Mouse (Mus musculus) monocyte, adult 5-6 weeks (primary cell): ENCODE results near the gene Gm47429. TPM values are rescaled to one million over a fixed set of nuclear protein-coding genes. Genes with fewer than 3 reads are reported as not detected.
"Not testable (repeated sequence)": the region's sequence is repeated elsewhere in the genome, so short reads cannot be mapped to it uniquely, and the experiment has no call there.

Experiments used
- ATAC-seq: fragments of 153-309, 156-312 bp; replicated peaks from 2 replicates; pipeline ENCODE4 v1.8.0; 2017; ENCODE audit warnings: mild to moderate bottlenecking; ENCODE audit not compliant: low TSS enrichment, insufficient number of reproducible peaks, severe bottlenecking, poor library complexity, low FRiP score
- total RNA-seq: library from RNA; stranded (forward); fragments of 200-1000, 200-491, 200-594 nt; gene quantifications from 3 replicates; pipeline ENCODE4 v1.2.3, GENCODE M21; 2017

Gm47429 gene
- not detected in 3 replicates for total RNA-seq

DNA sequence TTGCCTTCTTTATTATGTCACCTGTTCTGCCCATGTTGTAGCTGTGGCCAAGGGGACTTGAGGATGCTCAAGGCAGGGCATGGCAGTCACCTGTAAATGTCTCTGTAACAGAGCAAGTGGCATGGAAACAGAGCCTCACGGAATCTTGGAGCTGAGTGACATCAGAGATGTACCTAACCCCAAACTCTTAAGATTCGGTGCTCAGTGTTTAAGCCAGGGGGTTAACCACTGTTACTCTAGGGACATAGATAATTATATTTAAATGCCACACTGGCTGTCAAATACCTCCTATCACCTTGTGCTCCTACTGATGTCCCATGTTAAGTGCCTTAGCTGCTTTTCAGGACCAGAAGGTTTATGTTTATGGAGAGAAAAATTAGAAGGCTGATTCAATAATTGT is at the start of gene Gm47429:
Gm47429 (minus strand) TSS at position 101 of the 400 bp plus-strand sequence.
- ATAC-seq, result no peak

DNA sequence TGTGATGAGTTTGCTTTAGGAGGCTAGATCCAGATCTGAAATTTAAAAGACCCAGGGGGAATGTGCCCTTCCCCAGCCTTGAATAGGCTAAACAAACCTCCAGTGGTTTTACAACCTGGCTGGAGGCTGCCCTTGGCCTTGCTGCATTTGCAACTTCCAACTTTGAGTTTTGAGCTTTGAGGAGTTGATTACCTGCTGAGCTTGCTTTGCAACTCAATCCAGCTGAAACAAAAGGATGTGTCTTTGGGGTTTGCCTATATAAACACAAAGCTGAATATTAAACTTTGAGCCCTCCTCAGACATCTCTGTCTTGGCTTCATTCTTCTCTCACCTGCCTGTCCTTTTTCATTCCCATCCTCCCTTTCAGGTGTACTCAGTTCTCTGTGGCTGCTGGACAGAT is 44.8 kb upstream of the Gm47429 start:
- ATAC-seq, result not testable (repeated sequence)

GRCm38 (mm10) chr13:50467007-50467406 is 23.3 kb upstream of the Gm47429 start, which contains the start of gene Nutm2:
Nutm2 (plus strand) TSS chr13:50467307.
- no peak for ATAC-seq

- ATAC-seq, result no peak
Measured at GRCm38 (mm10) chr13:50464621-50465562, 21.2 kb upstream of the Gm47429 start.

- ATAC-seq, result not testable (repeated sequence)
Measured at GRCm38 (mm10) chr13:50460433-50460832, 16.7 kb upstream of the Gm47429 start.

- ATAC-seq, result no peak
Measured at GRCm38 (mm10) chr13:50453426-50453825, 9.7 kb upstream of the Gm47429 start.

DNA sequence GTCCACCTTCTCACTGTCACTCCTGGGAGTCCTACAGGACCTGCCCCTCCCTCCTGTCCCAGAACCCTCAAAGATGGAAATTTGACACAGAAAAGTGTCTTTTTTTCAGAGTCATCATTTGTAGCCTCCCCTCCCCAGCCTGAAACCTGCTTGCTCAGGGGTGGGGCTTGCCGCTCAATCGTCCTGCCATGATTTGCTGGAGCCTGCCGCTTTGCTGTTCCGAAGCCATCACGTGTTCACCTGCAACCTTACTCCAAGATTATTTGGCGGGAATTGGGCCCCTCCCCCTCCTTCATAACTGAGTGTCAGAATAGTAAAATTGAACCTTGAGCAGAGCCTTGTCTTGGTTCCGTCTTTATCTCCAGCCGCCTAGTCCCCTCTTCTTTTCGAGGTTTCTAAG is 8.6 kb upstream of the Gm47429 start:
- ATAC-seq, result not testable (repeated sequence)

GRCm38 (mm10) chr13:50445261-50445660 is 1.5 kb upstream of the Gm47429 start:
- ATAC-seq, result no peak

DNA sequence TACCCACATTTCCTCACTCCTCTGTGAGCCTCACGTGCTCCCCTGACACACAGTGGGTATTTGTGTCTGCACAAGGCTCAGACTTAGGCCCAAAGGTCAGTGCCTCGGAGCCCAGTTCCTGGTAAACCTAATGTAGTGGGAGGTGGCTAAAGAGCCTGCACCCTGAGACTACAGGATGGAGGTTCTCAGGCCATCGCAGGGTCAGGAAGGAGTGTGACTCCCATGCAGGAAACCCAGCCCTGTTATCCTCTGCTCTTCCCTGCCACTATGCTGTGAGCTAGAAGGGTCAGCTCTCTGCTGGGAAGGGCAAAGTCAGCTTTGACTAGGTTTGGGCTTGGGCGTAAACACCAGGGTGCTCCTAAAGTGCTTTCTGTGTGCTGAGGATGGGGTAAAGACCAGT is 17.0 kb downstream of the Gm47429 start:
- ATAC-seq, result no peak

DNA sequence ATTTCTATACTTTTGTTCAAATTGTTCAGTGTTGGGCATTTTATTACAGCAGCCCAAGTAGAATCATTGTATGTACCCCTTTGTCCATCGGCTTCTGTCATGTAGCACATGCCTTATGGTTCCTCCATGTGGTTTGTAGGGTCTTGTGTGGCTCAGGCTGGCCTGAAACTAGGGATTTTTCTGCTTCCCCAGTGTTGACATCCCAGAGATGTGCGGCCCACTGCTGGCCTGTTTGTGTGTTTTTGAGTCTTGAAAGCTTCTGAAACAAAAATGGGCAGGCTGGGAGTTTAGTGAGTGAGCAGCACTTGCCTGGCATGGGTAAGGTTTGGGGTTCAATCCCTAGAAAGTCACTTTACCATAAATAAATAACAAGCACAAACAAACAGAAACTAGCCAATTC is 19.2 kb downstream of the Gm47429 start:
- no peak for ATAC-seq

DNA sequence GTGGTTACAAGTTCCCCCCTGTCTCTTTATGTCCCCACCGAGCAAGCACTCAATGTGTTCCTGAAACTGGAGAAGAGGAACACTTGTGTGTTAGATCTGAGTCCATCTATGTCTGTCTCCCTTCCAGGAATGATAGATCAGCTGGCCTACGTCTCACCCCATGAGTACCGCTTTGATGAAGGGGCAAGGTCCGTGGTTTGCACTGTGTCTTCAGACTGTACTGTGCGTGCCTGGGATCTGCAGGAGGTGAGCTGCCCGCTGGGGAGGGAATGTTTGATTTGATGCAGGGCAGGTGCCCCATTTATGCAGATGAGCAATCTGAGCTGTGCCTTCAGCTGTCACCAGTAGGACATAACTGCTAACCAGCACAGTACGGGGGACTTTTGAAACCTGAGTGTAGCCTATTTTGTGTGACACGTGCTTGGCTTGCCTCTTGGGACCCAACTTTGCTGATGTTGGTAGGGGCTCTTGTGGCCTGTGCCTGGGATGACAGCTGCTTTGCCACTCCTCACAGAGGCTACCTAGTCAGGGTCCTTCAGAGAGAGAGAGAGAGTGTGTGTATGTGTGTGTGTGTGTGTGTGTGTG is 20.0 kb downstream of the Gm47429 start:
- no peak for ATAC-seq

DNA sequence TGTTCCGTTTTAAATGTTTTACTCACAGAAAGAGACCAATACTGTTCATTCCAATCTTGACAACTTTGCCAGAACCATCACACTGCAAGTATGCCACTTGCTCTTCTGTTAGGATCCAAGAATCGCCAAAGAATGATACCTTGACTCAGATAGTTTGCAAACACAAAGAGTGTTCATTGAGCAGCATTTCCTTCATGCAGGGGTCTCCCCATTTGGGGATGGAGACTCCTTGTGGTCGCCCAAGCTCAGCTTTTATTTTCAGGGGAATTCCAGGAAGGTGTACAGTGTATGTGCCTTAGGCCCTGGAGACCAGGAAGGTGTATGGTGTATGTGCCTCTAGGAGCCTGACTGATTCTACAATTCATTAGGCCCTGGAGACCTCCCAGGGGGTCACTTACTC is 25.3 kb downstream of the Gm47429 start:
- no peak for ATAC-seq

DNA sequence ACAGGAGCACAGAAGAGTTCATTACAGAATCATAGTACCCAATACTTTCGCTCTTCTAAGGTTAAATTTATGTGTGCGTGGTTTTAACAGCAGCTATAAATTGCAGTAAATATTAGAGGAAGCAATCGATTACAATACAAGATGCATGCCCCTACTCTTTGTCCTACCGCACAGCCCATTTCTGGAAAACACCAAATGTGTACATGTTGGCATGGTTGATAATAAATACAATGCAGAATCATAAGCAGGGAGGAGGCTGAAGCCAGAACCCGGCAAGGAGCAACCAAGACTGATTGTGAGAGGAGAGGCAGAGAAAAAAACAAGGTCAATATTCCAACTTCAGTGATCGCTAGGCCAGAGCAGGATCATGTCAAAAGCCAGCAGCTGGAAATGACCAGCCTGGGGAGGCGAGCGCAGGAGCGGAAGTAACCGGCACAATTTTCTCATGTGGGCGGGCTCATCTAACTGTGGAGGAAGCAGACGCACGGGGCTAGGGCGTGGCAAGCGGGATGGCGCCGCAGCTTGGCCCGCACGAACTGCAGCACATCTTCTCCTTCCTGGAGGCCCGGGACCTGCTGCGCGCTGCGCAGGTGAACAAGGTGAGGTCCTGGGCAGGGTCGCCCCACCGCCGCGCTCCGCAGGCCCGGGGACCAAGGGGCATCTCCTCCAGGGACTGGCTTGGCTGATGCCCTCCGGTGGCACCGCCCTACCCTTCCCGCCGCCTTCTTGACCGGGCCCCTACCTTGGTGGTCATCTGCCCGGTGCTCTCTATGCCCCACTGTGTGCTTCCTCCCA is 26.1 kb downstream of the Gm47429 start, which contains the start of gene Fbxw17:
Fbxw17 (plus strand) TSS at position 476 of the 795 bp plus-strand sequence.
- 0 out of 2 replicates have a peak, but pooled peaks have one; percentile 66 for ATAC-seq

Other genes with a start within 250 kb of the Gm47429 start
- not detected in 3 replicates for gene Gm906, start 193.6 kb downstream of the Gm47429 start, total RNA-seq
- 13.8 to 17.7 TPM (median 14.6 TPM) in 3 replicates for gene Fbxw17, start 26.0 kb downstream of the Gm47429 start, total RNA-seq
- gene Nutm2, start 23.4 kb upstream of the Gm47429 start, total RNA-seq, result not detected in 3 replicates
- not detected in 3 replicates for gene Gm904, start 199.3 kb upstream of the Gm47429 start, total RNA-seq